Mouse (Mus musculus) right cerebral cortex, postnatal 10 days (tissue): ENCODE results near the gene Slc5a3.
"Not testable (repeated sequence)": the region's sequence is repeated elsewhere in the genome, so short reads cannot be mapped to it uniquely, and the experiment has no call there.

Source experiments
- DNase-seq, 2 experiments: peaks; one replicate each; pipeline ENCODE4 v3.0.0; 2021; ENCODE audit warnings: low spot score in 2 of 2

The Slc5a3 gene

GRCm38 (mm10) chr16:92062832-92063231, 4.7 kb downstream of the Slc5a3 start:
- DNase-seq, result no peak

GRCm38 (mm10) chr16:92064801-92065200, 6.7 kb downstream of the Slc5a3 start:
- no peak for DNase-seq

DNA sequence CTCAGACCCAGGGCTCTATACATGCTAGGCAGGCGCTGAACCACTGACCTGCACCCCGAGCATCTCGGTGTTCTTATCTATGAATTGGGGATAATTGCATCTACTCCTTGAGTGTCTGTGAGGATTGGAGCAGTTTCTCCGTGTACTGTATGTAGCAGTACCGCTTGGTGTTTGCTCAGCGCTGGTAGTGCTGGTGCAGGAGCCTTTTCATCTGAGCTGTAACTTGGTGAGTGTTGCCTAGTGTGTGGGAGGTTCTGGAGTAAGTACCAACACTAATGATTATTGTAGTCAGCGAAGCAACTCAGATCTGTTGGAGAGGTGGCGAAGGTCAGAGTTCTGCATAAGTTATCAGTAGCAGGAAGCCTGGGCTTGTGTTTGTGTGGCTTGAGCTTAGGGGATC, 12.2 kb downstream of the Slc5a3 start:
- no peak for DNase-seq

GRCm38 (mm10) chr16:92076797-92077196, 18.7 kb downstream of the Slc5a3 start:
- DNase-seq, result no peak

DNA sequence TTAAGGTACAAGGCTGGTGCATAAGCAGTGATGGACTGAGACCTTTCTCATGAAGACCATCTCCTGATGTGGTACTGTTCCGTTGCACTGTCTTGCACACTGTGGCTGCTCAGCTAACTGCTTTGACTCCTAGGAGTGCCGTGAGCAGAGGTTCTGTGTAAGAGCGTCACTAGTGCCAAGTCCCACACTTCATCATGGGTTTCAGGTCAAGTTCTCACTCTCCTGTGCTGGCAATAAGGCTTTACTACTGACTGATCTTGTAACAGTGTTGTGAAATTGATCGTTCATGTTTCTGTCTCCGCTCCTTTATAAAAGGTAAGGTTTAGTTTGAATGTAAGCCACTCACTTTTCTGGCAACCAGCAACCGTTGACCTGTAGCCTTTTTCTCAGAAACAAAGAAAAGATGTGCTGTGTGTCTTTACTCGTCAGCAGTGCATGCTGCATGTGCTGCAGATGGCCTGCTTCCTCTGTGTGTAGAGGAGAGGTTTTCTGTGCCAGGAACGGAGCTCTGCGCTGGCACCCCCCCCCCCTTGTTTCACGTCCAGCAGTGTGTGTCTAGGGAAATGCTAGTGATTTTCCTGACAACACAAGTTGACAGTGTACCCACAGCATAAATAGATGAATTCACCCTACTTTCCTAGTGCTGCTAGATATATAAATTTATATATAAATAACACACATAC, 25.8 kb downstream of the Slc5a3 start:
- no peak for DNase-seq

DNA sequence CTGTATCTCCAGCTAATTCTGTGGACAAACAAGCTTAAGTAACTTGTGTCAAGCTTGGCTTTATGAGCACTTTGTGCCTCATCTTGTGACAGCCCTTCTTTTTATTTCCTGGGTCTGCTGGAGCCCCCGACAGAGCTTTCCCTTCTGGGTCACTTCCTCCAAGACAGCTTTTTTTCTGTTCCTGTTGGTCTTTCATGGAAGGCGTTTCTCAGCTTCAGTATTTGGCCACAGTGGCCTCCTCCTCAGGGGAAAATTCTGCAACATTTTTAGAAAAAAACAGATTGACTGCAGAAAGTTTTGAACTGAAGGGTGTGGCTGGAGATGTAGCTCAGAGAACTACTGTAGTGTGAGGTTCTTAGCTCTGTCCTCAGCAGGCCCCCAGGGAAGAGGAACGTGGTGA, 31.1 kb downstream of the Slc5a3 start:
- no peak for DNase-seq

DNA sequence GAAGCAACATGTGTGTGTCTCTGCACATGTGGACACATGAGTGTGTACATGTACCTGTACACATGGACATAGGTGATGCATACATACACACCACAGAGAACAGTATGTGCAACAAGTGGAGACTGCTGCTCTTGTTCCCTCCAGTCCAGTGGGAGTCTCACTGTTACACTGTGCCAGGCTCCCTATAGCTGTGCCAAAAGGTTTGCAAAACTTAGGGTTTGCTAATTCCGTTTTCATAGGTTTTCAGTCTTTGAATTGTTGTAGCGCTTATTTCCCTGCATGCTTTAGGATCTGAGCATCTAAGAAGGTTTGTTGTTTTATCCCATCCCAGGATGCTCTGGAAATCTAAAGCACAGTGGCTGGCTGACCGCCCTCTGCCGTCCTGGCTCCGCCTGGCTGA, 33.8 kb downstream of the Slc5a3 start:
- no peak for DNase-seq

DNA sequence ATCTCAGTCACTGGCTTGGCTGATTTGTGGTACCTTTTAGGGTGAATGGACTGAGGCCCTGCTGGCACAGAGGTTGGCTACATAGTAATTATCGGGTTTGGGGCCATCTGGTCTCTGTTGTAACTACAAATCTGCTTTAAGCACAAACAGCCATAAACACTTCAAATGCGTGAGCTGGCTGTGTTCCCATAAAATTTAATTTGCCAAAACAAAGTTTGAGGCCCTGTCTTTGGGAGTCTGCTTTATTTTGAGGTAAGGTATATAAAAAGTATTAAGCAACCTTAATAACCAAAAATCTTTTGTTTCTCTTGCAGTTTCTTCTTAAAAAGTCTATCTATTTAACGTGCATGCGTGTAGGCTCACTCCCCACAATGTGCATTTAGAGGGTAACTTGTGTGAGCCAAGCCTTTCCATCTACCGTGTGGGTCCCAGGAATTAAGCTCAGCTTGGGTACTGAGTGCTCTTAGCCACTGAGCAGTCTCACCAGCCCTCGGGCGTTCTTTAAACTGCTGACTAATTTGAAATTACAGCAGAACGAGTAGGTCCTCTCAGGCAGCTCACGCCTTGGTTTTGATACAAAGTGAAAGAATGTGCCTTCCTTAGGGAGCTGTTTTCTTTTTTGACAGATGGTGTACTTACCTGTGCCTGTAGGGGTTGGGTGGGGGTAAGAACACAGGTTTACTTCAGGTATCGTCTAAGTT, 40.4 kb downstream of the Slc5a3 start:
- no peak for DNase-seq

- no peak for DNase-seq
Observed at GRCm38 (mm10) chr16:92099598-92099997, 41.5 kb downstream of the Slc5a3 start.

- DNase-seq, result peak; percentile 77 to 88
Observed at GRCm38 (mm10) chr16:92100111-92100510, 42.0 kb downstream of the Slc5a3 start.

GRCm38 (mm10) chr16:92102115-92102514, 44.0 kb downstream of the Slc5a3 start:
- DNase-seq, result no peak

- DNase-seq, result not testable (repeated sequence)
Observed at GRCm38 (mm10) chr16:92102931-92103330, 44.8 kb downstream of the Slc5a3 start.

GRCm38 (mm10) chr16:92103572-92104331, 45.6 kb downstream of the Slc5a3 start:
- no peak for DNase-seq

DNA sequence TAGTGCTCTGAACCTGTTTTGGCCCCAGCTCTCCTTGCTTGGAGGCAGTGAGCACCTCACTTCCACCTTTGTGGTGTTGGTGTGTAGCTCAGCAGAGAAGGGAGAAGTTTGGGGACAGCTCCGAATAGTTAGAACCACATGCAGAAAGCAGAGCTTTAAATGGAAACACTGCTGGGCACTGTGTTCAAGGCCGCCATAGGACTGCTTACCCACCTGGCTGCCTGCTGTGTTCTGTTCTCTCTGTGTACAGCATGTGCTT, 46.1 kb downstream of the Slc5a3 start:
- DNase-seq, result no peak

- no peak for DNase-seq
Observed at GRCm38 (mm10) chr16:92104951-92105350, 46.8 kb downstream of the Slc5a3 start.

DNA sequence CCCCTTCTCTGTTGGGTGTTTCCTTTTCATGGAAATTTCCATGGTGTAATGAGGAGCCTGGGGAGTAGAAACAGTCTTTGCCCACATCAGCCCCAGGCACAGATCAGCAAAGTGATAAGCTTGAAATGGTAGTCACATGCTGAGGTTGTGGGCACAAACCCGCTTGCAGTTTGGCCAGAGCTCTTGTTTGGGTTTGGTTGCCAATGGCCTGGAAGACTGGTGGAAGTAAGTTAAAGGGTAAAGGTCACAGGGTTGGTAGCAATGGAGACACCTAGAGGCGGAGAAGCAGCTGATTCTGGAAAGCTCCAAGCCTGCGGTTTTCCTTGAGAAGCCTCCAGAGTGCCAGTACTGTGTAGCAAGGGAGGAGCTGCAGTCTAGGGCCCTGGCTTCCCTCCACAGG, 47.5 kb downstream of the Slc5a3 start:
- peak in 1 of 2 experiments; percentile 18 for DNase-seq

DNA sequence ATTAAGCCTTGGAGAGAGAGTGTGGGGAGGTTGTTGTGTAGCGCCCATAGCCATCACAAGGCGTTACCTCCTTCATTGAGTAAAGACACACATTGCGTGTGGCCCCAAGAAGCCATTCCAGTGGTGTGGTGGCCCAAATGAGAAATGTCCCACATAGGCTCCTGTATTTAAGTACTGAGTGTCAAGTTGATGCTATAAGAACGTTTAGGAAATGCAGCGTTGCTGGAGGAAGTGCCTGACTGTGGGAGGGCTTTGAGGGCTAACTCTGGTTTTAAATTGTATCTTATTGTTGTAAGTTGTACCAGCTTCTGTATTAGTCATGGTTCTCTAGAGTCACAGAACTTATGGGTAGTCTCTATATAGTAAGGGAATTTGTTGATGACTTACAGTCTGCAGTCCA, 49.2 kb downstream of the Slc5a3 start:
- DNase-seq, result no peak

- DNase-seq, result peak in 1 of 2 experiments; percentile 59
Observed at GRCm38 (mm10) chr16:92114706-92115241, 56.7 kb downstream of the Slc5a3 start.

GRCm38 (mm10) chr16:92115611-92116421, 57.7 kb downstream of the Slc5a3 start:
- DNase-seq, result peak; percentile 74 to 80

- DNase-seq, result no peak
Observed at GRCm38 (mm10) chr16:92117337-92118209, 59.5 kb downstream of the Slc5a3 start.

- DNase-seq, result no peak
Observed at GRCm38 (mm10) chr16:92119013-92119515, 60.9 kb downstream of the Slc5a3 start.
